Mouse (Mus musculus) megakaryocyte, embryonic 14.5 days (primary cell): ENCODE measurements around the gene Fkbp15.
"Not testable (repeated sequence)": the region's sequence is repeated elsewhere in the genome, so short reads cannot be mapped to it uniquely, and the experiment has no call there.

Experiments used
- FLI1 ChIP-seq: IDR thresholded peaks from 2 replicates; pipeline ENCODE4 v1.6.1; 2012; ENCODE audit warnings: low read length, inconsistent platforms, mixed read lengths
- GATA1 ChIP-seq: IDR thresholded peaks from 3 replicates; pipeline ENCODE4 v1.6.1; 2012; ENCODE audit warnings: mixed read lengths, low read length, inconsistent platforms, borderline replicate concordance

DNA sequence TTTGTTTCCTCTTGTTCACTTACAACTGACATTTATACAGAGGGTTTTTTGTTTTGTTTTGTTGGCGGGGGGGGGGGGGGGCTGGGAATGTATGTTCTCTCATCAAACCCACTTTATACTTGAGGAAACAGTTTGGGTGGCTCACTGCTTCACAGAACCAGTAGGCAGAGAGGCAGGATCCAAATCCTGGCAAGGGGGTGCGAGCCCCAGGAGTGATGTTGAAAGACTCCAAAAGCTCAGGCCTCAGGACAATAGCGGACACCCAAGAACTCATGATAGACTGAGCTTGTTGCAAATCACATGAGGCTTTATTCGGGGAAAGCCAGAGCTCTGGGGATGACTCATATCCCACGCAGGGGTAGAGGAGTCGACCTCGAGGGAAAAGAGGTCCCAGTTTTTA lies 94.3 kb downstream of the Fkbp15 start:
- TF ChIP-seq GATA1, FLI1: not testable (repeated sequence)
